Mouse (Mus musculus) adrenal gland, postnatal 4 days (tissue): ENCODE data around the gene Gm21983. TPM values are rescaled to one million over a fixed set of nuclear protein-coding genes. Genes with fewer than 3 reads are reported as not detected.

ENCODE experiments used
- DNase-seq, 2 experiments: peaks; one replicate each; pipeline ENCODE4 v3.0.0; 2021 to 2022; ENCODE audit warnings: low spot score in 2 of 2, mixed read lengths in 2 of 2
- total RNA-seq, 2 experiments: library from RNA; stranded (reverse); gene quantifications; 2 replicates each; pipeline ENCODE4 v1.2.3; 2021

Gene Gm21983
- total RNA-seq, 2 experiments from 2014 or later = not detected

DNA sequence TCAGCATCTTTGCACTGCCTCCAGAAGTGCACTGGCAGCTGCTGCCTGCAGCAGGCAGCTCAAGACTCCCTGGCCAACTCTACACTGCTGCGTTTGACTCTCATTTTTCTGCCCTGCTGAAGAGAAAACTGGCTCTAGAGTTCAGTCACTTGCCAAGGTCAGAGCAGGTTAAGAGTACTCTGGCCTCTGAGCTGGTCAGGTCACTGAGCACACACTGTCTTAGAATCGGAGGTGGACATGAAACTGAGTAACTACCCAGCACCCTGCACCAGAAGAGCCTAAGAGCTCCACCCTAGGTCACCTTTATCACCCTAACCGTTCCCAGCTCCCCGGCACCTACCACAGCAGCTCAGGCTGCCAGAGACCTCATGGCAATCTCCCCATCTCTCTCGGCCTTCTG, 5.1 kb upstream of the Gm21983 start:
- DNase-seq = no peak

DNA sequence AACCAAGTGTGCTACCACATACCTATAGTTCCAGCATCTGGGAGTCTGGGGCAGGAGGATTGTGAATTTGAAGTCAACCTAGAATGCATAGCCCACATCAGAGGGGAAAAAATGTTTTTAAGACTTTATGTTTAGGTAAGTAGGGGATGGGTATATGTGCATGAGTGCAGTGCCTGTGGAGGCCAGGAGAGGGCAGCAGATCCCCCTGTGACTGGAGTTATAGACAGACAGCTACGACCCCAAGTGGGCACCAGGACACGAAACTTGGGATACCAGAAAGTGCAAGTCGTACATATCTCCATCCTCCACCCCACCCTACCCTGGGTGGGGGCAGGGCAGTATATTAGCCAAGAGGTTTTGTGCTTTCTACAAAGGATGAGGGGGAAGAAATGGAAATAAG, 4.1 kb upstream of the Gm21983 start:
- DNase-seq = no peak

DNA sequence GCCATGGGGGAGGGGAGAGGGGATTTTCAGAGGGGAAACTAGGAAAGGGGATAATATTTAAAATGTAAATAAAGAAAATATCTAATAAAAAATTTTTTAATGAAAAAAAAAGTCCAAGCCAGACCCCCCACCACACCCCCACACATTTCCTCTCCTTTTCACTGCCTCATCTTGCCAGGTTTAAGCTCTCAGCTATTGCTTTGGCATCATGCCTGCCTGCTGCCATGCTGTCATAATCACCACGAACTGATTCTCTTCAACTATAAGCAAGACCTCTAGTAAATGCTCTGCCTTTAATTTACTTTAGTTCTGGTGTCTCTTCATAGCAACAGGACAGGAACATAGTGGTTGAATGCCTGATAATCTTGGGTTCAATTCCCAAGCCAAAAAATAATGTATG, 1.6 kb upstream of the Gm21983 start:
- no peak for DNase-seq

DNA sequence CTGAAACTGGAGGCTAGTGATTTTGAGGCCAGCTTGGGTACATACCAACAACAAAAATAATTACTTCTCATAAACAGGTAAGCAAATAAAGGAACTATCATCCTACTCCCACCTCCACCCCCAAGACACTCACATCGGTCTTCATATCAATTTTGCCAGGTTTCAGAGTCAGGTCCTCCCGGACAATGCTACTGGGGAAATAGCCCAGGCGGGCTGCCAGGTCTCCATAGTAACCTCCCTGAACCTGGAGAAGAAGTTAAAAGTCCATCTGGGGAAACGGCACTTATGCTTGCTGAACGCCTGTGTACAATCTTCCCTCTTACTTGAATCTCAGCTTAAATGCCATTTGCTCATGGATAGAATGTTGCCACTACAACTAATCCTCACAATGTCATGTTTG, 850 bp downstream of the Gm21983 start:
- no peak for DNase-seq

DNA sequence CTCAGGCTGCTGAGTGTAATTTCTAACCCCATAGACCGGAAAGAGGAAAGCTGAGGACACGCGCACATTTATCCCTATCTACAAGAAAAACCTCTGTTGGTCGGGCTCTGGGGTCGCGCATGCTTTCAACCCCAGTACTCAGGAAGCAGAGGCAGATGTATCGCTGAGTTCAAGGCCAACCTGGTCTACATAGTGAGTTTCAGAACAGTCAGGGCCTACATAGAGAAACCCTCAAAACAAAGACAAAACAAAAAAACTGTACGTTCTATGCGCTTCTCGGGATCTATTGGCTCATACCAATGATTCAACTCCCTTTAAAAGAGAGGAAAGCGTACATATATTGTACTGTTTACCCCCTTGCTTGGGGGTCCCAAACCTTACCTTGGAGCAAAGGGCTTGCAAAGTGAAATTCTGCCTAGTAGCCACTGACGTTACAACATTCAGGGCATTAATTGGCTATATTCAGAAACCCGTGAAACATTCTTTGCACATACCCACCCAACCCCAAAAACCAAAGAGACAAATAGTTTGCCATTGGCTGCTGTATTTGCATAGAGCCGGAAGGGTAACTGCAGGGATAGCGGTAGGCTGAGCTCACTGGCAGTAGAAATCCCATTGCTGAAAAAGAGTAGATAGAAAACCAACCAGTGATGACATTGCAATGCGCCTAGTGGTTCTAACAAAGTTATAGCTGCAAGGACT, 1.5 kb downstream of the Gm21983 start:
- DNase-seq = no peak

DNA sequence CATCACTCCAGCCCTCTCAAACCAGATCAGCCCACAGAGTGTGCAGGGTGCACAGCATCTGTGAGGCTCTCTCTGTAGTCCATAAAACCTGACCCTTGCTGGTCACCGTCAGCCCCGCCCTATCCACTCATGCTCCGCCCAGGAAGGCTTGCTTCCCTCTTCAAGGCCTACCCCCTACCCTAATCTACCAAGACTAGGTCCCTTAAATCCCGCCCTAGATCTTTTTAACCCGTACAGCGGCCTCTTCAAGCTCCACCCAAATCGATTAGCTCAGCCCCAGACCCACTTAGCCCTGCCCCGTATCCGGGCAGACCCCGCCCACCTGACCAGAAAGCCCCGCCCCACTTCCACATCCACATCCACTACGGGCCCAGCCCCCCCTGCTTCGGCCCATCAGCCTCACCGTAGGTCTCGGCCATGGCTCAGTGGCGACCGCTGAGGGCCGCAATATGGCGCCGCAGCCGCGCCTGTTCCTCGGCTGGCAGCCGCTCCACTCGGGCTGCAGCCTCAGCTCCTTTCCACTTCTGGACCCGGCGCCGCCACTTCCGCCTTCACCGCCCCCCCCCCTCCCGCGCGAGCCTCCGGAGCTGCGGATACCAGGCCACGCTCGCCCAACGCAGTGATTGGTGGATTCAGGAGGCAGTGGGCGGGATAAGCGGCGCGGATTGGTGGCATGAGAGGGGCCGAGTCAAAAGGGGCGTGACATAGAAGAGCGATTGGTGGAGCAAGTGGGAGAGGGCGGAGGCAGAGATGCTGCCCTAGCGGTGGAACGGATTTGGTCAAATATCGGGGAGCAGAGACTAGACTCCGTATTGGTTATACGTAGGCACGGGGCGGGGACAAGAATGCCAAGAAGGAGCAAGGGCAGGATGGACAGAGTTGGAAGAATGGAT, 2.3 kb downstream of the Gm21983 start, which contains the start of gene Rab4b:
Gene Rab4b (minus strand): TSS at position 573 of the 893 bp plus-strand sequence.
- DNase-seq = peak; percentile 92 to 96

DNA sequence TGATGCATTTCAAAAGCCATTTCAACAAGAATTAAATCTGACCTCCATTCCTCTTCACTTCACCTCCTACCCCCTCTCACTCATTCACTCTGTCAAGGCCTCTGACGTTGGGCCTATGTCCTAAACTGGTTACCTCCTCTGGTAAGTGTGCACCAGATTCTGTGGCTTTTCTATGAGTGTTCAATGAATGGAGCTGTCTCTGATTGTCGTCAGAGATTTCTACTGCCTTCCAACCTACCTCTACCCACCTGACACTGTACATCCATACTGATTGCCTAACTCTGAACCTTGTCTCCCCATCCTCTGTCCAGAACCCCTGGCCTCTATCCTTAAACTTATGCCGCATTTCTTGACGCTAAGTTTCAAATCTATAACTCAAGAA, 3.0 kb downstream of the Gm21983 start:
- DNase-seq = no peak

DNA sequence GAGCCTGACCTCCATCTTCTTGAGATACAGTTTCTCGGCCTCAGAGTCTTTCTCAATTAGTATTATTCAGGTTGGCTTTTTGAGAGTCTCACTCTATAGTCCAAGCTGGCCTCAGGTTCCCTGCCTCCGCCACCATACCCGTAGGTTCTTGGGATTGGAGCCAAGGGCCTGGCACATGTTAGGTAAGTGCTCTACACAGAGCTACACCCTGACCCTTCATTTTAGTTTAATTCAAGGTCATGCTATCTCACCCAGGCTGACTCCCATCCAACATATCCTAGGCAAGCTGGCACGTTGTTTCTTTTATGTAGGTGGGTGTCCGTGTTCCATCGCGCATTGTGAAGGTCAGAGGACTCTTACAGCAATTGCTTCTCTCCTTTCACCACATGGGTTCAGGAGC, 6.0 kb downstream of the Gm21983 start:
- no peak for DNase-seq

DNA sequence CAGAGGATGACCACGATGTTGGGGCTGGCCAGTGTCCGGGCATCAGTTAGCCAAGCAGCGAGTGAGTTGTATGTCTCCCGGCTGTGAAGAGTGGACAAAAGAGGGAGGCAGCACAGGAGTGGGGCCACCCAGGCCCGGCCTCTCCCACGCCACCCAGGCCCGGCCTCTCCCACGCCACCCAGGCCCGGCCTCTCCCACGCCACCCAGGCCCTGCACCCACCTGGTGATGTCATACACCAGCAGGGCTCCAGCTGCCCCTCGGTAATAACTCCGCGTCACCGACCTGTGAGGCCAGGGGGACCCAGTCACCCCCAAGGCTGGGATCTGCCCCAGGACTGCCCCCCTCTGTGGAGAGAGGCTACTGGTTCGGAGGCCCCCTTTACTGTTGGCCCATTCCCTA, 6.4 kb downstream of the Gm21983 start:
- no peak for DNase-seq

DNA sequence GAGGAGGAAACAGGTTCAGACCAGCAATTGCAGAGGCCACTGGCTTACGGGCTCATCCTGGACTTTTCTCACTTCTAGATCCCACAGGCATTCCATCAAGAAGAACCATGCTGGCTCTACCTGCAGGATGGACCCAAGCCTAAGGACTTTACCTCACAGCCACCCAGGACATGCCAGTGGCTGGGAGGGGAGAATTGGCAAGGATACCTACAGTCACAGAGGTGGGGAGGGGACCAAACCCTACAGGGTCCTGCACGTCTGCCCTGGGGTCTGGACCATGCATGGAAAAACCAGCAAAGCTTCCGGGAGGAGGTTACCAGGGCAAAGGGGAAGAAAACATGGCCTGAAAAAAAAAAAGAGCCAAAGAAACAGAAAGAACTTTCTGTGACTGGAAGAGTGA, 9.9 kb downstream of the Gm21983 start:
- DNase-seq = no peak

DNA sequence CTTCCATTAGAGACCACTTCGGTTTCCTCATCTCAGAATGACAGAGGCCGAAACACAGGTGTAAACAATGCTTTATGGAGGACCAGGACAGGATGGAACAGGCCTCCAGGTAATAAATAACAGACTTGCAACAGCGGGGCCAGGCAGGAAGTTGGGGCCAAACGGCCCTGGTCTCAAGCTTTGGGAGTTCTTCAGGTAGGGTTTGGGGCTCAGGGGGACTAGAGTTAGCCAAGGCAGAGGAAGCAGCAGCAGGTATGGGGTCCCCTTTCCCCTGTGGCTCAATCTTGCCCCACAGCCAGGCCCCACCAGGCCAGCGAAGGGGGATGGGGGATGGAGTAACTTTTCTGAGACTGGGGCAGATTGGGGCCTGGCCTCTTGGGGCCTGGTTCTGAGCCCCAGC, 12.5 kb downstream of the Gm21983 start:
- no peak for DNase-seq

DNA sequence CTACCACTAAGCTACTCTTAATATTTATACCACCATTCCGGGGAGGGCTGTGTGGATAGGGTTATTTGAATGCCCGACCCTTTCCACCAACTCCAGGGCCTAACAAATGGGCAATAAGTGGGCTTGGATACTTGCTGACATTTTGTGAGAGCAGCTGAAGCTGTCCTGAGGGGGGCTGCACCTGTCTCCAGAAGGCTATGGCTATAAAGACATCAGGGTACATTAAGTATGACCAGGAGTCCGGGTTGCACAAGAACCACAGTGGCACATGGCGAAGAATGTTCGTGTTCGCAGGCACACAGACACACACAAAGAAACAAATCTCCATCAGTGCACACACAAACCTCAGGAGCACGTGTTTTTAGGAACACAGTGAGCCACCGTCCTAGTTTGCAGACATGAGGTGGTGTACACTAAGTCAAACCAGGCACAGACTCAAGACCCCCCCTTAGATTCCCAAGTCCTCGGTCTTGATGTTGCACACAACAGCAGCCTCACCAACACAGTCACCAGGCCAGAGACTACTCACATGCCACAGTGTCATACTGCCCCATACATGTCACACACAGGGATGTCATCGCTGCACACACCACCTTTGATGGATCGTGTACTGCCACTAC, 13.3 kb downstream of the Gm21983 start:
- no peak for DNase-seq

DNA sequence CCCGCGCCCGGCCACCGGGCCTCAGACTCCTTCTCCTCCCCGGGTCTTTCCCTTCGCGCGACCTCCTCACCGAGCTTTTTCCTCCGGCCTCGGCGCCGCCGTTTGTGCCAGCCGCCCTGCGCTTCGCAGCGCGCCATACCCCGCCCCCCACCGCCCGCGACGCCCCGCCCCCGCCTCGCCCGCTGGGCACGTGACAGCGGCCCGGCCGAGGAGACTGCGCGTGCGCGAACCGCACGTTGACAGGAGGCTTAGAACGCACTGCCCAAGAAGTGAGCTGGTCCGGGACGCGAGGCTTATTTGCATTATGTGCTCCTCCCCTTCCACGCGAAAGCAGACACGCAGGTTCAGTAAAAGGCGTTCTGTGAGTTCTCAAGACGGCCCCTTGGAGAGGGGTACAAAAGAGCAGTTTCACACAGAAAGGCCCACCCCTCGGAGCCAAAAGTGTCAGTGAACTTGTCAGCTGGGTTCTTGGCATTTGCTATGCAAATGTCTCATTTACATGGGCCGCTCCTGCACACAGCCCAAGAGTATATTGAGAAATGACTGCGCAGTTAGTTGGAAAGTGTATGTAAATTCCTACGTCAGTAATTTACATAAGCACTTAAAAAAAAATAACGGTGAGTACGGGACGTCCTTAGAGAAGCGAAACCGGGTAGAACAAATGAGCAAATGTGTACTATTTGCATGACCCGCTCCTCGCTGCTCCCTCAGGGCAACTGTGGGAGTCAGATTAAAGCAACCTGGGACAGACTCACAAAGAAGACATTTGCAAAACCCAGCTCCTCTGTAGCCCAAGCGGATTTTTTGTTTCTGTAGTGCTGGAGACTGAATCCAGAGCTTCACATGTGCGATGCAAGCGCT, 14.0 kb downstream of the Gm21983 start, which contains the start of gene Egln2:
Gene Egln2 (minus strand): TSS at position 189 of the 861 bp plus-strand sequence.
- peak; percentile 92 to 94 for DNase-seq

DNA sequence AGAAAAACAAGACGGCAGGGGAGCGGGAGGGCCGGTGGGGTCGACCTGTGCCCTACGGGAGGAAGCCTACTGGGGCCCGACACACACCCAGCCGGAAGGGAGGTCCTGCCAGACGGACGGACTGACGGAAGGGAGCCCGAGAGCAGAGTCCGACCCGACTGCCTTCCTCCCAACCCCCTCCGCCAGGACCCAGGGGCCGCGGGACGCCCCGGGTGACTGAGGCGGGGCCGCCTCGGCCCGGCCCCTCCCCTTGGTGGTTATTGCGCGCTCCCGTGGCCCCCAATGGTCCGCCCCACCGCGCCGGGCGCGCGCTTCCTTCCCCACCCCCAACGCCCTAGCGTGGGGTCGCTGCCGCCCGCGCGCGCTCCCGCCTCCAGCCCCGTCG, 14.7 kb downstream of the Gm21983 start:
- DNase-seq = peak; percentile 82 to 84

DNA sequence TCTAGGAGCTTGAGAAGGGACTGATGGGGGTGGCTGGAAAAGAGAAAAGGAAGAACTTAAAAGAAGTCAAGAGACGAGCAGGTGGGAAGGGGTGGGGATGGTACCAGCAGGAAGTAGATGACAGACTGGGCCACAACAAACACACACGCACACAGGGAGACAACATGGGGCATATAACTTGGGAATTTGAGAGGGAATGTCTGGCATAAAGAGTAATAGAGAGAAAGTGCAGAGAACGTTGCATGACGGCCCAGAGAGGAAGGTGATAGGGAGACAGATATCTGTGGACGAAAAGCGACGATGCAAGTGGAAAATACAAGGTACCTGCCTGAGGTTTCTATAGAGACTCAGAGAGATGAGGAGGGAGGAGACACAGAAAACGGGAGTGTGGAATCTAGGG, 15.2 kb downstream of the Gm21983 start:
- no peak for DNase-seq

DNA sequence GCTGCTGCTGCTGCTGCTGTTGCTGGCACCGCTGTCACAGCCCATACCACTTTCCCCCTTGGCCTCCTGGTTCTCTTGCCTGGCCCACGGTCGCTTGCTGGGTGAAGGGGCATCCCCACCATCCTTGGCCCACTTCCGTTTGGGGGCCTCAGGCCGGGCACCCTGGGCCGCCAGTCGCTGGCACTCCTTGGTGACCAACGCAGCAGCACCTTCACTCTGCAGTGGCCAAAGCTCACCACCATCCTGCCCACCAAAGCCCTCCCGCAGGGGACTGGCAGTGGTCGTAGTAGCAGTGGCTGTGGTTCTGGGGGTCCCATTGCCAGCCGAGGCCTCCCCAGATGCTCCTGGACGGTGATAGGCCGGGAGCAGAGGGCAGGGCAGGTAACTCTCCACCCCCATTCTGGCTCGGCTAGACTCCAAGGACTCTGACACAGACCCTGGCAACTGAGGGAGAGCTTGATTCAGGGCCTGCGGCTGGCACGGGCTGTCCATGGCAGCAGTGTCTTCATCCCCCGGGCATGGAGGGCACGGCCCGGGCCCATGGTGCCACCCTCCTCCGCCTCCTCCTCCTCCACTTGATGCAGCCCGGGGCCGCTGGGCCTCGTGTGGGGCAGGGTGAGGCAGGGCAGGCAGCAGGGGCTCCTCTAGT, 15.8 kb downstream of the Gm21983 start:
- peak in 1 of 2 experiments; percentile 55 for DNase-seq

DNA sequence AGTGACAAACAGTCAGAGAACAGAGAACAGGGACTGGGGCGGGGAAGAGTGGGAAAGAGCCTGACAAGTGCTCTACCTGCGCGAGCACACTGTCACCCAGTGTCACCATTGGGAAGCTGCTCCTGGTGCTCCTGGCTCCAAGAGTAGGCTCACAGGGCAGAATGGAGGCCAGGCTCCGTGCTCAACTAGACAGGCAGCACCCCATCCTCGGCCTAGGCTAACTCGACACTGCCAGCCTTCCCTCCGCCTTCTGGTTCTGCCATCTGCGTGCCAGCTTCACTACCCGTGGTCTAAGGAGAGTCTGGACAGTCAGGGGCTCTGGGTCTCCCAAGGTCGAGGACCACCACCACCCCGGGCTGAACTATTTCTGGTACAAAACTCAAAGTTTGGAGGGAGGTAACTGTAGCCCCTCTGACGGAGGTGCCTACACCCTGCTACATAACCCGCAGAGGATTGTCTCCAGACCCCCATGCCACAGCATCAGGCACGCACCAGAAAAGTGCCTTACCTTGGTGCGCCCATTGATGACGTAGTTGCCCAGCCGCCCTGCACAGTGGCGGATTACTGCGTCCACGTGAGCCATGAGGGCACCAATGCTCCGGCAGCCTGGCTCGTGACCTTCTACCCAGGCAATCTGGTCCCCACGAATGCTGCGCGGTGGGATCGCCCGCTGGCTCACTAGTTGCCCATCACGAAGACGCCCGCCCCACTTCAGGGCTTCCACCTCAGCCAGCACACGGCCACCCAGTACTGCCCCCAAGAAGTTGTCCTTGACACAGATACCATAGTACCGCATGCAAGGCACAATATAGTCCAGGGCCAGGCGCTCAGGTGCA, 16.6 kb downstream of the Gm21983 start:
- DNase-seq = no peak

DNA sequence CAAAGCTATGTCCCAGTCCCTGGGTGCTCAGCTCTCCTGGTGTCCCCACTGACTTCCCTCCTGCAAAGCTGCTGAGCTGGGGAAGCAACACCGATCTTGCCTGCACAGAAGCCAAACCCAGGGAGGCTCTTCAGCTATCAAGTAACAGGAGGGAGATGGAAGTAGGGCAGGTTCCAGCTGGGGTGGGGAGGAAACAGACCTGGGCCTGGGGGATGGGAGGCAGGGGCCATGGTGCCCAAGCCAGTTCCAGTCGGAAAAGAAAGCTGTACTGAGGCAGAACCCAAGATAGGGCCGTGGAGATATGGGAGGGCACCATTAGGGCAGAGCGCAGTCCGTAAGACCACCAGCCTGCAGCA, 17.5 kb downstream of the Gm21983 start:
- DNase-seq = no peak

DNA sequence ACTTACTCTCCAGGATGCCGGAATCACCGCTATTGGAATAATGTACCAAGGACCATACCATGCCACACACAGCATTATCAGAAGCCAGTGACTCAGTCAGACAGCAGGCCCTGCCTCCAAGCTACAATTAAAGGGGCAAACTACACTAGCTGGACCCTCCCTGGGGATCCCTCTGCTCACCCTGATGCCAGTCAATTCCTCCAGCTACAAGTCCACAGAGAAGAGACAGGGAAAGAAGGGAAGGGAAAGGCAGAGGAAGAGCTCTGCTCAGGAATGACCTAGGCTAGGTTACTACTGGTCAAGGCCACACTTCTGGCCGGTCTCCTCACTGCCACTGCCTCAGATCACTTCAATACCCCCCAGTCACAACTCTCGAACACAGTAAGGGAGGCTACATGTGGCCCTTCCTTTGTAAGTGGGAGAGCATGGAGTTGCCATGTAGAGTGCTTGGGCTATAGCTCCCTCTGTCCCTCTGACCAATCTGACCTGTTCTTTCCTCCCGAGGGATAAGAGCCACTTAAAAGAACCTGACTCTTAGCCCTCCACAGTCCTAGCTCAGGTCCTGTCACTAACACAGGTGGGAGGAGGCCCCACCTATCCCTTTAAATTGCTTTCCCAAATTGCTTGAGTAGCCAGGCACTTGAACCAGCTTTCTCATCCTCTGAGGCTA, 18.0 kb downstream of the Gm21983 start:
- DNase-seq = no peak
